Mouse (Mus musculus) central nervous system, embryonic 14 days (tissue): ENCODE results near the gene Zfp3. TPM values are rescaled to one million over a fixed set of nuclear protein-coding genes. Genes with fewer than 3 reads are reported as not detected.

Experiments used
- polyA plus RNA-seq: library from polyadenylated mRNA; depleted of rRNA; stranded (reverse); fragments of >200 nt; gene quantifications from 2 replicates; pipeline ENCODE4 v1.2.3, GENCODE M21; 2012; rRNA removed

Gene Zfp3
- 7.2 and 7.3 TPM in 2 replicates for polyA plus RNA-seq

GRCm38 (mm10) chr11:70763936-70764808 lies at the start of gene Zfp3:
Zfp3 (plus strand) TSS chr11:70764209.

GRCm38 (mm10) chr11:70812365-70812764 lies 48.4 kb downstream of the Zfp3 start, which contains the start of gene Scimp:
Scimp (minus strand) TSS chr11:70812586.

Other genes starting within 250 kb of the Zfp3 start
- 0.15 and 0.31 TPM in 2 replicates for gene Vmo1, start 249.6 kb upstream of the Zfp3 start, polyA plus RNA-seq
- 0.09 TPM in 1 of 2 replicates, not detected in the other for gene Gltpd2, start 245.0 kb upstream of the Zfp3 start, polyA plus RNA-seq
- 513 and 515 TPM in 2 replicates for gene Psmb6, start 238.8 kb upstream of the Zfp3 start, polyA plus RNA-seq
- gene Gm40193, start 231.3 kb upstream of the Zfp3 start, polyA plus RNA-seq: not detected in 2 replicates
- gene Pld2, start 224.1 kb upstream of the Zfp3 start, polyA plus RNA-seq: 16.6 and 22.4 TPM in 2 replicates
- 89.5 and 96.5 TPM in 2 replicates for gene Mink1, start 201.3 kb upstream of the Zfp3 start, polyA plus RNA-seq
- gene 4930544D05Rik, start 148.4 kb upstream of the Zfp3 start, polyA plus RNA-seq: not detected in 2 replicates
- gene Chrne, start 145.0 kb upstream of the Zfp3 start, polyA plus RNA-seq: 0.14 and 0.19 TPM in 2 replicates
- 0.18 and 0.19 TPM in 2 replicates for gene Gp1ba, start 125.1 kb upstream of the Zfp3 start, polyA plus RNA-seq
- 103 and 104 TPM in 2 replicates for gene Rnf167, start 117.0 kb upstream of the Zfp3 start, polyA plus RNA-seq
- gene Slc25a11, start 116.7 kb upstream of the Zfp3 start, polyA plus RNA-seq: 125 and 126 TPM in 2 replicates
- gene Pfn1, start 109.6 kb upstream of the Zfp3 start, polyA plus RNA-seq: 401 and 499 TPM in 2 replicates
- 31.2 and 39.5 TPM in 2 replicates for gene Eno3, start 107.0 kb upstream of the Zfp3 start, polyA plus RNA-seq
- gene Spag7, start 94.8 kb upstream of the Zfp3 start, polyA plus RNA-seq: 75.6 and 96.1 TPM in 2 replicates
- gene Camta2, start 76.1 kb upstream of the Zfp3 start, polyA plus RNA-seq: 19.0 and 22.5 TPM in 2 replicates
- 0.65 and 0.72 TPM in 2 replicates for gene Inca1, start 64.1 kb upstream of the Zfp3 start, polyA plus RNA-seq
- gene Kif1c, start 63.7 kb upstream of the Zfp3 start, polyA plus RNA-seq: 19.6 and 25.0 TPM in 2 replicates
- 0.38 and 0.48 TPM in 2 replicates for gene Scimp, start 48.4 kb downstream of the Zfp3 start, polyA plus RNA-seq
- 24.1 and 24.6 TPM in 2 replicates for gene Rabep1, start 80.6 kb downstream of the Zfp3 start, polyA plus RNA-seq
- 126 and 140 TPM in 2 replicates for gene Nup88, start 205.8 kb downstream of the Zfp3 start, polyA plus RNA-seq
- 72.1 and 78.0 TPM in 2 replicates for gene Rpain, start 206.0 kb downstream of the Zfp3 start, polyA plus RNA-seq
- 130 and 138 TPM in 2 replicates for gene C1qbp, start 218.8 kb downstream of the Zfp3 start, polyA plus RNA-seq
- gene Dhx33, start 240.2 kb downstream of the Zfp3 start, polyA plus RNA-seq: 25.6 and 26.6 TPM in 2 replicates